Mouse (Mus musculus) forebrain, embryonic 13.5 days (tissue): Measurements from ENCODE around the gene Kpna7. TPM values are rescaled to one million over a fixed set of nuclear protein-coding genes. Genes with fewer than 3 reads are reported as not detected.

Experiments
- ATAC-seq: fragments of 200-750 bp; cut with Nextera tagmentation; 2 replicates; pipeline ENCODE4 v1.8.0; 2017
- H3K27ac ChIP-seq: fragments of 300-500 bp; sonication (generic); 2 replicates; pipeline ENCODE4 v1.5.1; 2015; ENCODE audit warnings: inconsistent platforms, mild to moderate bottlenecking, moderate library complexity
- H3K27me3 ChIP-seq: fragments of 300-500 bp; sonication (generic); 2 replicates; pipeline ENCODE4 v1.6.1; 2015; ENCODE audit warnings: mild to moderate bottlenecking, inconsistent platforms
- H3K36me3 ChIP-seq: fragments of 300-500 bp; sonication (generic); 2 replicates; pipeline ENCODE4 v1.6.1; 2015; ENCODE audit warnings: mild to moderate bottlenecking, inconsistent platforms; ENCODE audit not compliant: poor library complexity, severe bottlenecking
- H3K4me1 ChIP-seq: fragments of 300-500 bp; sonication (generic); 2 replicates; pipeline ENCODE4 v1.6.1; 2015; ENCODE audit warnings: inconsistent platforms
- H3K4me2 ChIP-seq: fragments of 300-500 bp; sonication (generic); 2 replicates; pipeline ENCODE4 v1.6.1; 2015; ENCODE audit warnings: inconsistent platforms, mild to moderate bottlenecking, moderate library complexity
- H3K4me3 ChIP-seq: fragments of 300-500 bp; sonication (generic); 2 replicates; pipeline ENCODE4 v1.5.1; 2015; ENCODE audit warnings: mild to moderate bottlenecking, inconsistent platforms
- H3K9ac ChIP-seq: fragments of 300-500 bp; sonication (generic); 2 replicates; pipeline ENCODE4 v1.6.1; 2015; ENCODE audit warnings: mild to moderate bottlenecking, inconsistent platforms
- H3K9me3 ChIP-seq: fragments of 300-500 bp; sonication (generic); replicated peaks from 2 replicates; pipeline ENCODE4 v1.6.1; 2016; ENCODE audit warnings: inconsistent platforms
- WGBS: fragments of 180-500 bp; shearing (Covaris S2); methylation state at CpG from one replicate; pipeline ENCODE4 v1.1.7; 2015; 5-methylcytosine and 5-hydroxymethylcytosine counted together
- polyA plus RNA-seq: library from polyadenylated mRNA; unstranded; fragments of >200 nt; fragmentation: Nextera tagmentation; extraction: Ambion mirVana; gene quantifications from 2 replicates; pipeline ENCODE4 v1.2.1, GENCODE M21; 2015

The Kpna7 gene
- polyA plus RNA-seq, 1 experiment from 2014 or later, result not detected

DNA sequence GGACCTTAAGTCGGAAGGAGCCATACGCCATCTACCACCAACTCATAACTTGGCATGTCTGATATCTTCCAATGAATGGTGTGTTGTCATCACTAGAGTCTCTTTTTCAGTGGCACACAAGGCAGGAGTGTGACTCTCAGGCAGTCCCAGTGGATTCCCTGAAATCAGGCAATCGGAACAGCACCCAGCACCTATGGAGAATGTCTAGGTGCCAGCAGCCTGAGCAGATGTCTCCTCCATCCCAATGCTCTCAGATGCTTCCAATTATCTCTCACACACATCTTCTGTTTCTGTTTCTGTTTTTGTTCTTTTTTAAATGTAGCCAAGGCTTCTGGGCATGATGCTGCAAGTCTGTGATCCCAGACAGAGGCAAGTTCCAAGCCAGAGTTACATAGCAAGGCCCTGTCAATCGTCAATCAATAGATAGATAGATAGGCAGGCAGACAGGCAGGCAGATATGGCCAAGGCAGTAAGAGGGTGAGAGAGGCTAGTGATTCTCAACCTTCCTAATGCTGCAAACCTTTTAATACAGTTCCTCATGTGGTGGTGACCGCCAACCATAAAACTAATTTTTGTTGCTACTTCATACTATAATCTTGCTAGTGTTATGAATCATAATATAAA, 133.3 kb downstream of the Kpna7 start:
- Histone ChIP-seq H3K27ac (no peak overlapping the region), H3K4me3 (no peak overlapping the region), H3K4me2 (no peak overlapping the region), H3K27me3 (no peaks in the 10 kb centered on the region), H3K36me3 (no peaks in the 10 kb centered on the region), H3K9ac (no peak overlapping the region), H3K9me3 (no peaks in the 10 kb centered on the region), H3K4me1 (peaks cover 31% of the 10 kb centered on the region)
- ATAC-seq, result no peak
- 94% methylated on average over 5 of the region's 5 CpGs for WGBS

DNA sequence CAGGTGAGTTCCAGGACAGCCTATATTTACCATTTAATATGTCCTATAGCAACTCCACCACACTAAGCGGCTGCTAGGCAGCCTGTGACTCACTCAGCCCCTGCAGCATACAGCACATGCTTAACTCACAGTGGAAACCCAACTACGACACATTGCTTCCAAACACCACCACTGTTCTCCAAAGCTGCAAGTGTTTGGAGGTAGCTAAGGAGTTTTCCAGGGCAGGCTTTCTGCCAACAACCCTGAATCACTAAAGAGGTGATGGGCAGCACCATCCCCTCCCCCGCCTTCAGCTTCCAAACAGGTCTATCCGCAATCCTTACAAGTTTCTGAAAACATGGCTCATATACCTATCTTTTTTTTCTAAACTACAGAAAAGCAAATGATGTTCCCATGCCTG, 134.0 kb downstream of the Kpna7 start:
- no peak overlapping the region for H3K9ac ChIP-seq

DNA sequence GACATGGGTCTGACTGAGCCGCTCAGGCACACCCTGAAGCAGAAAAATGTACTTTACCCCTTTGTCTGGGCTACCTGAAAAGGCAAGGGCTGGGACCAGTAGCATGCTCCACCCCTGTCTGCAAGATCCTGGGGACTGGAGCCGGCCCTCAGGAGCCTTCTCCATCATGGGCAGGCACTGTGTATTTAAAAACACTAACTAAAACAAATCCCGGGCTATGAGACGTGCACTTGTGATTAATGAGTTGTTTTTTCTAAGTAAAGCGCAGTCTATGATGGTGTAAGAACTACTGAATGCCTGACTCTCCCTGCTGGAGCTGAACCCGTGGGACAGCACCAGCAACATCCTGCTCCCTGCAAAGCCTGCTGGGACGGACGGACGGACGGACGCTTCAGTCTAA, 135.4 kb downstream of the Kpna7 start:
- WGBS, result 78% methylated on average over 11 of the region's 11 CpGs
- H3K4me3 ChIP-seq, result no peak overlapping the region
- no peak for ATAC-seq
- no peak overlapping the region for H3K4me2 ChIP-seq
- H3K9ac ChIP-seq, result no peak overlapping the region
- no peaks in the 10 kb centered on the region for H3K27me3 ChIP-seq
- H3K9me3 ChIP-seq, result no peaks in the 10 kb centered on the region
- H3K4me1 ChIP-seq, result peaks cover 27% of the 10 kb centered on the region
- H3K27ac ChIP-seq, result no peak overlapping the region; the same call in 1 of the 2 replicates
- H3K36me3 ChIP-seq, result no peaks in the 10 kb centered on the region

More for the DNA sequence above, 134.0 kb downstream of the Kpna7 start:
- no peaks in the 10 kb centered on the region for H3K27me3 ChIP-seq
- ATAC-seq, result no peak
- WGBS, result 86% methylated on average over 4 of the region's 4 CpGs
- peaks cover 32% of the 10 kb centered on the region for H3K4me1 ChIP-seq
- H3K27ac ChIP-seq, result no peak overlapping the region
- H3K36me3 ChIP-seq, result no peaks in the 10 kb centered on the region
- no peak overlapping the region for H3K4me3 ChIP-seq
- no peaks in the 10 kb centered on the region for H3K9me3 ChIP-seq
- H3K4me2 ChIP-seq, result no peak overlapping the region

DNA sequence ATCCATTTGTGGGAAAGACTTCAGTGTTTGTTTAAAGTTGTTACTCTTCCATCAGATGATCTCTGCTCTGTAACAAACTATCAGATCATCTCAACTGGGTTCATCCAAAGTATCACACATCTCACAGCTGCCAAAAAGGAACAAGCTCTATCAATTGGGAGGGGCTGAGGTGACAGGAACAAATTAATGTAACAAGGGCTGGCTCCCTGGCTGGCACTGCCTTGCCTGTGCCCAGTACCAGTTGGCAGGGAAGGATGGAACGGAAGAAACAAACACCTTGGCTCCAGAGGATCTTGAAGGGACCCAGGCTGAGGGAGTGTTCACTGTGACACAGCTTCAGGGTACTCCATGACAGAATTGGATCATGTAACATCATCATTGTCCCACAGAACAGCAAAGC, 135.8 kb downstream of the Kpna7 start:
- Histone ChIP-seq H3K9ac (no peak overlapping the region), H3K36me3 (no peaks in the 10 kb centered on the region), H3K4me3 (no peak overlapping the region), H3K4me1 (peaks cover 26% of the 10 kb centered on the region), H3K4me2 (no peak overlapping the region), H3K27ac (no peak overlapping the region; the same call in 1 of the 2 replicates), H3K27me3 (no peaks in the 10 kb centered on the region), H3K9me3 (no peaks in the 10 kb centered on the region)
- ATAC-seq, result no peak
- 73% methylated on average over 1 of the region's 1 CpGs for WGBS

DNA sequence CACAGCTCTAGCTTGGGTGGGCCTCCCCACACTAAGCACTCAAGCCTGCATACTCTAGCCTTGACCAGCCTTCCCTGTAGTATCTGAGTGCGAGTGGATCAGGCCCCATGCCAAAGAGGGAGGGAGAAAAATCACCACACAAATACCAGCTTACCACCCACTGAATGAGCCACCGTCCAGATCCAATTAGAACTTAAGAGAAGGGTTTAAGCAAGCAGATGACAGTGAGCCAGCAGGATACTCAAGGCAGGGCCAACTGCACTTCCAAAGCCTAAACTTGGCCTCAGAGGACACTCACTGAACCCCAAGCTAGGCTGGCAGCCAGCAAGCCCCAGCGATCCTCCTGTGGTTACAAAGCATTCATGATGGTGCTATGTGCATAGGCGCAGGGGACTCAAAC, 137.8 kb downstream of the Kpna7 start:
- 0 out of 2 replicates have a peak, but pooled peaks have one; percentile 41 for ATAC-seq
- 60% methylated on average over 4 of the region's 4 CpGs for WGBS
- H3K27ac ChIP-seq, result no peak overlapping the region
- no peak overlapping the region for H3K4me3 ChIP-seq
- no peak overlapping the region for H3K9ac ChIP-seq
- peaks cover 27% of the 10 kb centered on the region for H3K4me1 ChIP-seq
- no peaks in the 10 kb centered on the region for H3K36me3 ChIP-seq
- H3K27me3 ChIP-seq, result no peaks in the 10 kb centered on the region
- no peaks in the 10 kb centered on the region for H3K9me3 ChIP-seq
- H3K4me2 ChIP-seq, result no peak overlapping the region

DNA sequence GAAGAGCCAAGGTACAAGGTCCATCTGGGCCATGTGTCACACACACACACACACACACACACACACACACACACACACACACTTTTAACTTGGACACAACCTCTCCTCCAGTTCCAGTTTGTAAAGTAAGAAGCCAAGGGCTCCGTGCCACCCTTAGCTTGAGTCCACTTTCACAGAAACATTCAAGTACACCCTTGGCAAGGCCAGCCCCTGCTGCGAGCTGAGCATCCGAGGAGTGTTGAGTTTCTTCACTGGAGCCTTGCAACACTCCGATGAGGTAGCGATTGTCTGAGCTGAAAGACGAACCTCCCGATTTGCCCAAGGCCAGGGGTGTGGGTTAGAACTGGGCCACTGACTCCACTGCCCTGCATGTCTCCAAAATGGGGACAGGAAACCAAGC, 138.9 kb downstream of the Kpna7 start:
- H3K4me2 ChIP-seq, result no peak overlapping the region
- H3K36me3 ChIP-seq, result no peaks in the 10 kb centered on the region
- no peak for ATAC-seq
- H3K9ac ChIP-seq, result no peak overlapping the region
- no peaks in the 10 kb centered on the region for H3K9me3 ChIP-seq
- H3K4me3 ChIP-seq, result no peak overlapping the region
- WGBS, result 92% methylated on average over 7 of the region's 7 CpGs
- H3K27ac ChIP-seq, result no peak overlapping the region
- H3K4me1 ChIP-seq, result peaks cover 31% of the 10 kb centered on the region
- H3K27me3 ChIP-seq, result no peaks in the 10 kb centered on the region

DNA sequence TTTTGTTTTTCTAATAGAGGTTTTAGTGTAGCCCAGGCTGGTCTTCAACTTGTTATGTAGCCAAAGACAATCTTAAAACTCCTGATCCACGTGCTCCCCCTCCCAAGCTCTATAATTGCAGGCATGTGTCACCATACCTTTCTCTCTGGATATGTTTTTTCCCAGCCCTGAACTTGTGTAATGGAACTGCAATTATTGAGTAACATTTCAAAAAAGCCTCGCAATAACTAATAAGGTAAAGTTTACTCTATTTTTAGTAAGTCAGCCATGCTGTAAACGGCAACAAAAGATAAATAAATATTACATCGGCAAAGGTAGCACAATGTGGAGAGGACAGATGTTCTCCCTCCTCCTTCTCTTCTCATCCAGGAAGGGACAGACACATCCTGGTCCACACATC, 139.5 kb downstream of the Kpna7 start:
- WGBS, result 83% methylated on average over 4 of the region's 4 CpGs
- no peak overlapping the region for H3K4me2 ChIP-seq

DNA sequence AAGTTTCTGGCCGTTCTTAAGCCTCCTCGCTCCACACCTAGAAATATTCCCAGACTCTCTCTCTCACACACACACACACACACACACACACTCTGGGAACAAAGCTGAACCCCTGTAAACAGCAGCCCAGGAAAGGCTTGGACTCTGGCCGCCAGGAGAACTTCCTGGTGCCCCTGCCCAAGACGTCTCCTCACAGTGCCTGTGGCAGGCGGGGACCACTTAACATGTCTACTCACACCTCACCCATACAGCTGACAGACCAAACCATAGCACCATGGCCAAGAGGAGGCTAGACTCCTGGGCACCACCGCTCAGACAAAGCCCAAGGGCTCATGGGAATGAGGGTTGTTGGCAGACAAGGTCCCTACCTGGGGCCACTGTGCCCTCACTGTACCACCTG, 140.5 kb downstream of the Kpna7 start:
- no peaks in the 10 kb centered on the region for H3K36me3 ChIP-seq
- H3K9ac ChIP-seq, result no peak overlapping the region
- WGBS, result 85% methylated on average over 6 of the region's 6 CpGs
- ATAC-seq, result no peak
- H3K27me3 ChIP-seq, result no peaks in the 10 kb centered on the region
- H3K27ac ChIP-seq, result no peak overlapping the region
- no peak overlapping the region for H3K4me2 ChIP-seq
- no peaks in the 10 kb centered on the region for H3K9me3 ChIP-seq
- H3K4me1 ChIP-seq, result peaks cover 28% of the 10 kb centered on the region
- no peak overlapping the region for H3K4me3 ChIP-seq

More for the DNA sequence above, 139.5 kb downstream of the Kpna7 start:
- H3K4me1 ChIP-seq, result peaks cover 28% of the 10 kb centered on the region
- H3K27ac ChIP-seq, result no peak overlapping the region
- no peaks in the 10 kb centered on the region for H3K36me3 ChIP-seq
- H3K4me3 ChIP-seq, result no peak overlapping the region
- H3K9me3 ChIP-seq, result no peaks in the 10 kb centered on the region
- no peak overlapping the region for H3K9ac ChIP-seq
- no peak for ATAC-seq
- H3K27me3 ChIP-seq, result no peaks in the 10 kb centered on the region

DNA sequence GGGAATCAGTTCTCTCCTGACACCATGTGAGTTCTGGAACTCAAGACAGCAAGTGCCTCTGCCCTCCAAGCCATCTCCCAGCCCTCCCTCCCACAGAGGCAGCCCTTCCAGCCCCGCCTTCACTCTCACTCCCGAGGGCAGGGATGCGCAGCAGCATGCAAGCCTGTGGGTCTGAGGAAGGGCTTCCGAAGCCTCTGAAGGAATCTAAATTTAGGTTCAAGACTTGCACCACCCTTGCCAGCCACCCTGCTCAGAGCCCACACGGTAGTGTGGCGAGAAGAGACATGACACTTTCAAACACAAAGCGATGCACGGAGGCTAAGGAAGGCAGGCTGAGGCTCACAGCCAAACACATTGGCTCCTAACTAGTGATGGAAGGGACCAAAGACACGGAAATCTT, 141.4 kb downstream of the Kpna7 start:
- Histone ChIP-seq H3K4me1 (peaks cover 23% of the 10 kb centered on the region), H3K9me3 (no peaks in the 10 kb centered on the region), H3K4me2 (no peak overlapping the region), H3K27me3 (no peaks in the 10 kb centered on the region), H3K9ac (no peak overlapping the region), H3K36me3 (no peaks in the 10 kb centered on the region), H3K27ac (no peak overlapping the region), H3K4me3 (no peak overlapping the region)
- ATAC-seq, result no peak
- 82% methylated on average over 9 of the region's 9 CpGs for WGBS

DNA sequence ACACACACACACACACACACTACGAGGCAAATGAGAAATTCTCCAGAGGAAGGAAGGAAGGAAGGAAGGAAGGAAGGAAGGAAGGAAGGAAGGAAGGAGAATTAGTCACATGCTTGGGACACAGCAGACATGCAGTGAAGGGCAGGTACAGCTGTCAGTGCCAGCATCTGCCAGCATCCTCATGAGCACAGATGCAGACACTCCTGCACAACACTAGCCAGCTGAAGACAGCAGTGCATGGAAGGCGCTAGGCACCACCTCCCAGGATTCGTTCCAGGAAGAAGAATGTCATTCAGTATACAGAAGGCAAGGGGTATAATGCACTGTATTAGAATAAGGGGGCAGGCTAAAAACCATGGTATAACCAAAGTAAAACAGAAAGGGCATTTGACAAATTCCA, 142.9 kb downstream of the Kpna7 start:
- no peak overlapping the region for H3K4me2 ChIP-seq
- no peaks in the 10 kb centered on the region for H3K36me3 ChIP-seq
- peak overlapping the region; percentile 32; the same call in 1 of the 2 replicates for H3K27ac ChIP-seq
- H3K4me3 ChIP-seq, result no peak overlapping the region
- 68% methylated on average over 3 of the region's 3 CpGs for WGBS
- H3K4me1 ChIP-seq, result peaks cover 20% of the 10 kb centered on the region
- no peak for ATAC-seq
- H3K9me3 ChIP-seq, result no peaks in the 10 kb centered on the region
- no peak overlapping the region for H3K9ac ChIP-seq
- H3K27me3 ChIP-seq, result no peaks in the 10 kb centered on the region

DNA sequence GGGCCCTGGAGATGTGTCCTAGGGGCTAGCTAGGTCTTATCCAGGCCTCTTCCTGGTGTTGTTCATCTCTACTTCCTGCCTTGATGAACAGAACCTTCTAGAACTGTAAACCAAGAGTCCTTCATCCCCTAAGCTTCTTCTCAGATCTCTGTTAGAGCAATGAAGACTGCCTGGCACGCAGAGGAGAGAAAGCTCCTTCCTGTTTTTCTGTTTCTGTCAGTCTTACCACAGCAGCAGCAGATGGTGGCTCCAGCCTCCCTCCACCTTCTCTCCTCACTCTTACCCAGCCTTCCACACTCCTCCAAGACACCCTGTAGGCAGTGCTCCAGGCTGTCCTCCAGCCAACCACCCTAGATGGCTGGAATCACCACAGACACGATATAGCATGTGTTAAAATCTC, 146.5 kb downstream of the Kpna7 start:
- no peak overlapping the region for H3K4me3 ChIP-seq
- H3K4me1 ChIP-seq, result peaks cover 14% of the 10 kb centered on the region
- H3K27me3 ChIP-seq, result no peaks in the 10 kb centered on the region
- 93% methylated on average over 2 of the region's 2 CpGs for WGBS
- H3K9me3 ChIP-seq, result no peaks in the 10 kb centered on the region
- ATAC-seq, result no peak
- H3K4me2 ChIP-seq, result no peak overlapping the region
- no peaks in the 10 kb centered on the region for H3K36me3 ChIP-seq
- no peak overlapping the region for H3K27ac ChIP-seq
- H3K9ac ChIP-seq, result no peak overlapping the region
